Mouse (Mus musculus): ENCODE data around the gene Faim2. TPM values are rescaled to one million over a fixed set of nuclear protein-coding genes. Genes with fewer than 3 reads are reported as not detected.

Faim2 gene
- polyA plus RNA-seq, 1 experiment, result 0.81 TPM

DNA sequence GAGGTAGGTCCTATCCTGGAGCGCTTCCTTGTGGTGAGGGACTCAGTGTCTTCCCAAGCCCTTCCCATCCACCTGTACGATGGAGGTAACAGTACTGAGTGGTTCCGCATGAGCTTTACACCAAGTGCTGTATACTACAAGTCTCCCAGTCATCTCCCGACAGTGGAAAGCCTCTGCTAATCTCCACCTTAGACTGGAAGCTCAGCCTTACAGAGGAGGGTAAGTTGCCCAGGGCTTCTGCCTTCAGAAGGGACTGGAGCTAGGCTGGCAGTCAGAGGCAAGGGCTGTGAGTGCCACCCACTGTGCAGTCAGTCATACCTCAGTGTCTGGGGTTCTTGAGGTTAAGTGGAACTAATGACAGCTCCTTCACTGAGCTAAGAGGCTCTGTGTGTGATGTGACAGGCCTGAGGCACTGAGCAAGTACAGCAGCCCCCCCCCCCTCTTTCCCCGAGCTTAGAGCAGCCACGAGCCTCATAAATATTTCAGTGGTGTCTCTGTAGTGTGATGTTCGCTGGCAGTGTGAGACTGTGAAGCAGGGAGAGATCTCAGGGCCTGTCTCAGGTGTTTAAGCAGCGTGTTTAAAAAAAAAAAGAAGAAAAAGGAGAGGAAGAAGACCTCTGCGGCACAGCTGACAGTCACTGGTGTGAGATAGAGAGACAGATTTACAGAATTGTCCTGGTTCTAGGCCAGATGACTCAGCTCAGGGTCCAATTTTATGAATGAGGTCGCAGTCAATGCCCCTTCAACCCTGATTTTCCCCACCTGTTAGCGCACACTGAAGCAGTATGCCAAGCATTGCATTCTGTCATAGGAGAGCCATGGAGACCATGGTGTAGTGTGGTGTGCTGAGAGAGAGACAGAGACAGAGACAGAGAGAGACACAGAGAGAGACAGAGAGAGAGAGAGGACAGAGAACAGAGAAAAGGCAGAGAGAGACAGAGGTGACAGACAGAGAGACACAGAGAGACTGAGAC is 9.2 kb upstream of the Faim2 start:
- H3K27me3 ChIP-seq (ENCODE audit: control insufficient read depth, insufficient read depth, low read length), result no peaks in the 10 kb centered on the region
- 70% methylated on average over 11 of the region's 11 CpGs for WGBS
- H3K36me3 ChIP-seq (ENCODE audit: control insufficient read depth, insufficient read depth, low read length), result no peaks in the 10 kb centered on the region
- H3K4me3 ChIP-seq (ENCODE audit: control insufficient read depth, insufficient read depth, low read length), result no peak overlapping the region
- no peaks in the 10 kb centered on the region for H3K4me1 ChIP-seq (replicated peaks; ENCODE audit: control insufficient read depth, insufficient read depth, low read length)
- no peak overlapping the region for H3K27ac ChIP-seq (ENCODE audit: control insufficient read depth, insufficient read depth, low read length)
- DNase-seq, result no peak
- TF ChIP-seq CTCF (IDR thresholded peaks at IDR 0.05; ENCODE audit: borderline replicate concordance, control insufficient read depth, extremely low read depth, insufficient read depth, low read length, poor library complexity) (no peak), POLR2A (IDR thresholded peaks at IDR 0.05; ENCODE audit: control insufficient read depth, extremely low read depth, insufficient read depth, low read length, poor library complexity) (no peak)

GRCm38 (mm10) chr15:99532023-99532422 is 4.1 kb upstream of the Faim2 start:
- Histone ChIP-seq H3K27ac (ENCODE audit: control insufficient read depth, insufficient read depth, low read length) (no peak overlapping the region), H3K4me3 (ENCODE audit: control insufficient read depth, insufficient read depth, low read length) (no peak overlapping the region), H3K27me3 (ENCODE audit: control insufficient read depth, insufficient read depth, low read length) (no peaks in the 10 kb centered on the region), H3K4me1 (replicated peaks; ENCODE audit: control insufficient read depth, insufficient read depth, low read length) (peaks cover 7% of the 10 kb centered on the region), H3K36me3 (ENCODE audit: control insufficient read depth, insufficient read depth, low read length) (no peaks in the 10 kb centered on the region)
- TF ChIP-seq CTCF (IDR thresholded peaks at IDR 0.05; ENCODE audit: borderline replicate concordance, control insufficient read depth, extremely low read depth, insufficient read depth, low read length, poor library complexity), result no peak
- TF ChIP-seq POLR2A (IDR thresholded peaks at IDR 0.05; ENCODE audit: control insufficient read depth, extremely low read depth, insufficient read depth, low read length, poor library complexity), result no peak
- no peak for DNase-seq
- WGBS, result 77% methylated on average over 3 of the region's 3 CpGs

DNA sequence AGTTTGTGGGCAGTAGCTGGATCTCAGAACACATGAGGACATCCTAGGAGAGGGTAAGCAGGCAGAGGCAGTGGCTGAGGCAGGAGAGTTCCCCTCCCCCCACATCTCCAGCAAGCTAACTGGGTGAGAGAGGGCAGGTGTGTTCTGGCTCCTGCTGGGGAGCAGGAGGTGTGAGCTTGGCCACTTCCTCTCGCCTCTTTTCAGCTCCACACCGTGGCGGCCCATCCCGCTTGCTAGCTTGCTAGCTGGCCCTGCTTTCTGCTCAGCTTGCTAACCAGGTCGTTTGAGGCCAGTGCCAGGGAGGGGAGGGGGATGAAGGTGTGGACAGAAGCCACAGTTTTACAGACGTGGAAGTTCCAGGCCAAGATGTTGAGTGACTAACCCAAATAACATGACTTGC is 3.2 kb upstream of the Faim2 start:
- peak; percentile 22 for DNase-seq
- no peaks in the 10 kb centered on the region for H3K27me3 ChIP-seq (ENCODE audit: control insufficient read depth, insufficient read depth, low read length)

GRCm38 (mm10) chr15:99526681-99527080 is 1.3 kb downstream of the Faim2 start:
- 50% methylated on average over 2 of the region's 2 CpGs for WGBS
- no peak for DNase-seq
- no peaks in the 10 kb centered on the region for H3K36me3 ChIP-seq (ENCODE audit: control insufficient read depth, insufficient read depth, low read length)
- no peak for TF ChIP-seq CTCF (IDR thresholded peaks at IDR 0.05; ENCODE audit: borderline replicate concordance, control insufficient read depth, extremely low read depth, insufficient read depth, low read length, poor library complexity)
- TF ChIP-seq POLR2A (IDR thresholded peaks at IDR 0.05; ENCODE audit: control insufficient read depth, extremely low read depth, insufficient read depth, low read length, poor library complexity), result no peak
- peaks cover 7% of the 10 kb centered on the region for H3K4me1 ChIP-seq (replicated peaks; ENCODE audit: control insufficient read depth, insufficient read depth, low read length)
- no peaks in the 10 kb centered on the region for H3K27me3 ChIP-seq (ENCODE audit: control insufficient read depth, insufficient read depth, low read length)
- no peak overlapping the region for H3K27ac ChIP-seq (ENCODE audit: control insufficient read depth, insufficient read depth, low read length)
- H3K4me3 ChIP-seq (ENCODE audit: control insufficient read depth, insufficient read depth, low read length), result no peak overlapping the region

More for the DNA sequence above, 3.2 kb upstream of the Faim2 start:
- no peak overlapping the region for H3K27ac ChIP-seq (ENCODE audit: control insufficient read depth, insufficient read depth, low read length)
- H3K4me1 ChIP-seq (replicated peaks; ENCODE audit: control insufficient read depth, insufficient read depth, low read length), result peaks cover 7% of the 10 kb centered on the region
- H3K36me3 ChIP-seq (ENCODE audit: control insufficient read depth, insufficient read depth, low read length), result no peaks in the 10 kb centered on the region
- TF ChIP-seq POLR2A (IDR thresholded peaks at IDR 0.05; ENCODE audit: control insufficient read depth, extremely low read depth, insufficient read depth, low read length, poor library complexity), result no peak
- no peak for TF ChIP-seq CTCF (IDR thresholded peaks at IDR 0.05; ENCODE audit: borderline replicate concordance, control insufficient read depth, extremely low read depth, insufficient read depth, low read length, poor library complexity)
- 6% methylated on average over 6 of the region's 6 CpGs for WGBS
- no peak overlapping the region for H3K4me3 ChIP-seq (ENCODE audit: control insufficient read depth, insufficient read depth, low read length)

- Histone ChIP-seq H3K27ac (ENCODE audit: control insufficient read depth, insufficient read depth, low read length) (no peak overlapping the region), H3K4me1 (replicated peaks; ENCODE audit: control insufficient read depth, insufficient read depth, low read length) (no peaks in the 10 kb centered on the region), H3K4me3 (ENCODE audit: control insufficient read depth, insufficient read depth, low read length) (no peak overlapping the region), H3K36me3 (ENCODE audit: control insufficient read depth, insufficient read depth, low read length) (no peaks in the 10 kb centered on the region), H3K27me3 (ENCODE audit: control insufficient read depth, insufficient read depth, low read length) (no peaks in the 10 kb centered on the region)
- TF ChIP-seq CTCF (IDR thresholded peaks at IDR 0.05; ENCODE audit: borderline replicate concordance, control insufficient read depth, extremely low read depth, insufficient read depth, low read length, poor library complexity) (no peak), POLR2A (IDR thresholded peaks at IDR 0.05; ENCODE audit: control insufficient read depth, extremely low read depth, insufficient read depth, low read length, poor library complexity) (no peak)
- DNase-seq, result no peak
- WGBS, result 67% methylated on average over 7 of the region's 7 CpGs
Observed at GRCm38 (mm10) chr15:99520306-99520705, 7.7 kb downstream of the Faim2 start.

DNA sequence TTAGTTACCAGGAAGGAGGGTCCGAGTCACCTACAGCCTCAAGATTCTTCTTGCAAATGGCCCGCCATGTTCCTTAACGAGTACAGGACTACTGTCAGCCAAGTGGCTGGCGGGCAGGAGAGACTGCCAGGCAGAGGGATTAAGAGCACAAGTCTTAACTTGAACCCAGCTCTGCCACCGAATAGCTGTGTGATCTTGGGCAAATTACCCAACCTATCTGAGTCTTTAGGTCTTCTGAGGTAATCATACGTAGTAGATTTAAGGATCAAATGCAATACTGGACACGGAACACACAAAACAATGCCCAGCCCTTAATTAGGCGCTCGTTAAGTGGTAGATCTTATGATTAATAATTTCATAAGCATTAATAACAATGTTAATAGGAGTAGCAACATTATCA is 8.3 kb downstream of the Faim2 start:
- TF ChIP-seq CTCF (IDR thresholded peaks at IDR 0.05; ENCODE audit: borderline replicate concordance, control insufficient read depth, extremely low read depth, insufficient read depth, low read length, poor library complexity) (no peak), POLR2A (IDR thresholded peaks at IDR 0.05; ENCODE audit: control insufficient read depth, extremely low read depth, insufficient read depth, low read length, poor library complexity) (no peak)
- H3K27me3 ChIP-seq (ENCODE audit: control insufficient read depth, insufficient read depth, low read length), result no peaks in the 10 kb centered on the region
- 90% methylated on average over 9 of the region's 9 CpGs for WGBS
- no peak for DNase-seq
- no peak overlapping the region for H3K27ac ChIP-seq (ENCODE audit: control insufficient read depth, insufficient read depth, low read length)
- H3K36me3 ChIP-seq (ENCODE audit: control insufficient read depth, insufficient read depth, low read length), result no peaks in the 10 kb centered on the region
- H3K4me1 ChIP-seq (replicated peaks; ENCODE audit: control insufficient read depth, insufficient read depth, low read length), result no peaks in the 10 kb centered on the region
- no peak overlapping the region for H3K4me3 ChIP-seq (ENCODE audit: control insufficient read depth, insufficient read depth, low read length)

All from thymus, adult 2 months (tissue).